Mouse (Mus musculus) granulocyte monocyte progenitor cell, adult 5-6 weeks (primary cell): ENCODE results near the gene Lrit2. TPM values are rescaled to one million over a fixed set of nuclear protein-coding genes. Genes with fewer than 3 reads are reported as not detected.
A peak's percentile ranks its signal among the peaks of the same experiment; 100 is the strongest.

Source experiments
- ATAC-seq: replicated peaks from 2 replicates; pipeline ENCODE4 v1.8.0; 2016; ENCODE audit warnings: mild to moderate bottlenecking, moderate TSS enrichment, inconsistent platforms; ENCODE audit not compliant: poor library complexity, severe bottlenecking
- total RNA-seq, 2 experiments: library from RNA; stranded (forward) in 1 of 2; stranded (reverse) in 1 of 2; fragments of 200-712, 200-1000 nt in 1 of 2; fragments of >200 nt in 1 of 2; fragmentation: Nextera tagmentation in 1 of 2; gene quantifications; 2 replicates each; pipeline ENCODE4 v1.2.3; 2014 to 2017

The Lrit2 gene
- total RNA-seq, 2 experiments from 2014 or later, result not detected

- peak; percentile 41; the same call in 1 of the 2 replicates for ATAC-seq
Measured at GRCm38 (mm10) chr14:37109975-37110374, 42.2 kb downstream of the Lrit2 start.

GRCm38 (mm10) chr14:37110456-37110855, 42.7 kb downstream of the Lrit2 start:
- ATAC-seq, result no peak

GRCm38 (mm10) chr14:37111371-37111770, 43.6 kb downstream of the Lrit2 start:
- ATAC-seq, result no peak

DNA sequence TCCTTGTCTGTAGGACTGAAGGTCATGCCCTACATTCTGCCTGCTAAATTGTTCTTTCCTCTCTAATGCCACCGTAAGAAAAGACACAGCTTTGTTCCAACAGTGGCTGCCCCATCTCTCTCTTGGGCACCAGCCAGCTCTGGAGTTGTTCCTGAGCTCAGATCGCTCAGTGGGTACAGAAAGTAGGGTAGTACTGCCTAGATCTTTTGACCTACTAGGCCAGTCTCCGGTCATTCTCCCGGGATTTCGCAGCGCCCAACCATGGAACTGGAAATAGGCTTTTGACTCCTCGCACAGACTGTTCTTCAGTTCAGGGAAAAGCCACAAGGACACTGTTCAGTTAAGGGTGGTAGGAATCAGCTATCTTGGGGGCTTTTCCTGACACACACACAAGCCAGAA, 45.2 kb downstream of the Lrit2 start:
- ATAC-seq, result no peak

DNA sequence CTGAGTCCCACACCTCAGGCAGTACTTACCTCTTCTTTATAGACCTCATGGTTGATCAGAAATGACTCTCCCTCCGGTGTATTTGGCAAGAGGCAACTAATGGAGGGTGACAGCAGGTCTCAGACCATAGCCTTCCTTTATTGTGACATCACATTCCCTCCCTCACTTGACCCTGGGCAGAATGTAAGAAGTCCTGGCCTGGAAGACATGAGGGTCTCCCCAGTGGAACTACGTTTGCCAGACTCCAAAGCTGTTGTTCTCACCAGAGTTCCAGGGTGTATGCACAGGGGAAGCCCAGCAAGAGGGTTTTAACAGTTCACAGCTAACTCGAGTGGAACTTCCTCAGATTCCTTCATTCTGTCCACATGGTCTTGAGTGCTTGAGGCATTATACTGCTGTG, 46.2 kb downstream of the Lrit2 start, which contains the start of gene 2610528A11Rik:
TSS of gene 2610528A11Rik (minus strand) at position 101 of the 400 bp plus-strand sequence.
- ATAC-seq, result no peak

DNA sequence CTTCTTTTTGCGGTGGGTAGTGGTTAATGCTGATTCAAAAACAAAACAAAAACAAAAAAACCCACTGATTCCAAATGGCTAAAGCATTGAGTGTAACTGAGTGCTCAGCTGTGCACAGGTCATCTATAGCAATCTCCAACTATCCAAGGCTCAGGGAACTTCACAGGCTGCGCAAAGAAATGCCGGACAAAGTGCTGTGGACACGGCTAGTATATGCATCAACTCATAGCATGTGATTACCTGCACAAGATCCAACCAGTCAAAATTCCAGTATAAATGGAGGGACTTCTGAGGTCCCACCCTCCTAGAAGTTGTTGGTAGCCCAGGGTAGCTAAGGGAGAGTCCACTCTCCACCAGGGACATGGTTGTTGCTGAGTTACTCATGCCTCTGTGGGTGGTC, 51.5 kb downstream of the Lrit2 start:
- ATAC-seq, result no peak

Other genes with a start within 250 kb of the Lrit2 start
- gene Ccser2, start 99.2 kb upstream of the Lrit2 start, total RNA-seq (2014; fragmentation: Nextera tagmentation), result 4.3 and 10.5 TPM in 2 replicates
- gene Ccser2, start 99.2 kb upstream of the Lrit2 start, total RNA-seq (2017), result 7.6 and 9.6 TPM in 2 replicates
- not detected in 2 replicates for gene Rgr, start 19.0 kb upstream of the Lrit2 start, total RNA-seq (2014; fragmentation: Nextera tagmentation)
- gene Rgr, start 19.0 kb upstream of the Lrit2 start, total RNA-seq (2017), result not detected in 2 replicates
- not detected in 2 replicates for gene Lrit1, start 13.1 kb upstream of the Lrit2 start, total RNA-seq (2014; fragmentation: Nextera tagmentation)
- not detected in 2 replicates for gene Lrit1, start 13.1 kb upstream of the Lrit2 start, total RNA-seq (2017)
- not detected in 2 replicates for gene Cdhr1, start 30.4 kb downstream of the Lrit2 start, total RNA-seq (2014; fragmentation: Nextera tagmentation)
- not detected in 2 replicates for gene Cdhr1, start 30.4 kb downstream of the Lrit2 start, total RNA-seq (2017)
- gene 2610528A11Rik, start 46.1 kb downstream of the Lrit2 start, total RNA-seq (2014; fragmentation: Nextera tagmentation), result 1.7 TPM in 1 of 2 replicates, not detected in the other
- gene 2610528A11Rik, start 46.1 kb downstream of the Lrit2 start, total RNA-seq (2017), result 0.99 and 3.7 TPM in 2 replicates
- 94.2 and 109 TPM in 2 replicates for gene Ghitm, start 67.3 kb downstream of the Lrit2 start, total RNA-seq (2014; fragmentation: Nextera tagmentation)
- gene Ghitm, start 67.3 kb downstream of the Lrit2 start, total RNA-seq (2017), result 140 and 186 TPM in 2 replicates